In the genomic region with DNA sequence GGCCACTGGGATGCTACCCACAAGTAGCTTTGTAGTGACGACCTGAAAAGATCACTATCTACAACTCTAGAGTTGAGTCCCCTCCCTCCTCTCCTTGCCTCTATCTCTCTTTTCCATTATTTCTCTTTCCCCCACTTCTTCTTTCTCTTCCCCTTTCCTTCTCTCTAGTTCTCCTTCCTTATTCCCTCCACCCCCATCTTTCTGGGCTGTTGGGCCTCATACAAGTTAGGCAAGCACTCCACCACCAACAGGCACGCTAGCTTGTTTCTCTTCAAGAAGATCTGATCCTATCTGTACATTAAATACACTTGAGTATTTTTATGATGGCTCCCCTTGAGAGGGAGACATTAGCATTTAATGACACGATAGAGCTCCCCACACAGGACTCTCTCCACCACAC, we compare ENCODE assay signal across 15 mouse cellular contexts.
"Had no signal": no experiment of that assay in that cellular context is flagged by ENCODE, and none has a peak within 500 bp of the region (broad histone marks: within the 10 kb centered on the region; RNA-seq: fewer than 3 reads in every experiment).

No protein-coding gene starts in this region.

- H3K4me2 ChIP-seq: neural tube, embryonic 15.5 days; stomach, embryonic 15.5 days had no signal

- H3K27me3 ChIP-seq: neural tube, embryonic 15.5 days; stomach, embryonic 15.5 days had no signal

- H3K27ac ChIP-seq: neural tube, embryonic 15.5 days; stomach, embryonic 15.5 days; stomach, postnatal 0 days had no signal

- H3K9me3 ChIP-seq: neural tube, embryonic 15.5 days; stomach, embryonic 15.5 days had no signal

- H3K4me1 ChIP-seq: neural tube, embryonic 15.5 days; stomach, embryonic 15.5 days had no signal

- DNase-seq: retina, postnatal 1 day; right cerebral cortex, adult 18-20 months; right cerebral cortex, postnatal 14 days; right cerebral cortex, postnatal 25 days; right cerebral cortex, postnatal 4 days; spleen, adult 18-20 months; thymus, adult 18-20 months; thymus, adult 2 months; thymus, postnatal 14 days; thymus, postnatal 25 days; thymus, postnatal 36 days; thymus, postnatal 4 days had no signal

- H3K4me3 ChIP-seq: neural tube, embryonic 15.5 days; stomach, embryonic 15.5 days had no signal

- H3K36me3 ChIP-seq: neural tube, embryonic 15.5 days; stomach, embryonic 15.5 days had no signal

- H3K9ac ChIP-seq: neural tube, embryonic 15.5 days; stomach, embryonic 15.5 days had no signal
